Mouse (Mus musculus) CH12.LX (cell line): ENCODE measurements around the gene Rab37. TPM values are rescaled to one million over a fixed set of nuclear protein-coding genes. Genes with fewer than 3 reads are reported as not detected.
A peak's percentile ranks its signal among the peaks of the same experiment; 100 is the strongest.

Source experiments
- DNase-seq: peaks from one replicate; pipeline ENCODE4 v3.0.0-alpha.2; 2013; ENCODE audit errors: extremely low read depth
- H3K27ac ChIP-seq: 2 replicates; pipeline ENCODE4 v1.5.1; 2012; ENCODE audit warnings: low read depth, mild to moderate bottlenecking, control low read depth, moderate library complexity; ENCODE audit not compliant: insufficient read depth
- H3K27me3 ChIP-seq: replicated peaks from 2 replicates; pipeline ENCODE3; 2012; ENCODE audit warnings: inconsistent platforms
- H3K36me3 ChIP-seq, 2 experiments: replicated peaks in 1 of 2; 2 replicates each; pipeline versions ENCODE3 to v1.6.1; 2012; ENCODE audit warnings: inconsistent platforms in 1 of 2, low read length in 1 of 2, mild to moderate bottlenecking in 1 of 2, mixed read lengths in 1 of 2, moderate library complexity in 1 of 2; ENCODE audit not compliant: control insufficient read depth in 1 of 2, insufficient read depth in 1 of 2
- H3K4me1 ChIP-seq, 2 experiments: 2 replicates each; pipeline ENCODE4 v1.6.1; 2012; ENCODE audit warnings: inconsistent platforms in 1 of 2, moderate library complexity in 1 of 2; ENCODE audit not compliant: insufficient read depth in 2 of 2, control insufficient read depth in 1 of 2
- H3K4me2 ChIP-seq: 2 replicates; pipeline ENCODE4 v1.6.1; 2012; ENCODE audit warnings: low read depth, mild to moderate bottlenecking, control low read depth; ENCODE audit not compliant: poor library complexity, insufficient read depth, severe bottlenecking
- H3K4me3 ChIP-seq, 3 experiments: fragments of 150-350 bp in 1 of 3; sonication (generic) in 1 of 3; replicated peaks in 1 of 3; 2 replicates each; pipeline versions ENCODE3 to v1.5.1; 2011 to 2012; ENCODE audit warnings: low read depth in 2 of 3, low read length in 2 of 3, mild to moderate bottlenecking in 2 of 3, moderate library complexity in 2 of 3, control low read depth in 1 of 3, improper control_type of control experiment in 1 of 3, inconsistent platforms in 1 of 3, mixed read lengths in 1 of 3; ENCODE audit not compliant: poor library complexity in 1 of 3
- H3K79me2 ChIP-seq: replicated peaks from 2 replicates; pipeline ENCODE4 v1.6.1; 2012; ENCODE audit warnings: mild to moderate bottlenecking, moderate library complexity; ENCODE audit not compliant: control insufficient read depth, poor library complexity, insufficient read depth, severe bottlenecking; ENCODE audit errors: extremely low read depth
- H3K9ac ChIP-seq: 2 replicates; pipeline ENCODE4 v1.6.1; 2012; ENCODE audit warnings: low read depth, mild to moderate bottlenecking, control low read depth, moderate library complexity; ENCODE audit not compliant: insufficient read depth
- H3K9me3 ChIP-seq: replicated peaks from 2 replicates; pipeline ENCODE3; 2012; ENCODE audit warnings: low read length, inconsistent platforms, mixed read lengths
- BHLHE40 ChIP-seq: IDR thresholded peaks from 2 replicates; pipeline ENCODE4 v1.6.1; 2011; ENCODE audit warnings: mild to moderate bottlenecking, low read depth, low read length, improper control_type of control experiment
- CHD1 ChIP-seq: IDR thresholded peaks from 2 replicates; pipeline ENCODE4 v1.6.1; 2012; ENCODE audit warnings: low read depth, low read length, improper control_type of control experiment, inconsistent platforms
- CTCF ChIP-seq, 2 experiments: IDR thresholded peaks in 1 of 2; conservative IDR thresholded peaks in 1 of 2; 2 replicates each; pipeline ENCODE4 v1.5.1; 2011 to 2012; ENCODE audit warnings: low read depth in 2 of 2, low read length in 2 of 2, improper control_type of control experiment in 1 of 2, inconsistent platforms in 1 of 2, mild to moderate bottlenecking in 1 of 2, moderate library complexity in 1 of 2
- E2F4 ChIP-seq: IDR thresholded peaks from 2 replicates; pipeline ENCODE4 v1.6.1; 2011; ENCODE audit warnings: low read depth, low read length, improper control_type of control experiment; ENCODE audit not compliant: insufficient replicate concordance
- ELF1 ChIP-seq: IDR thresholded peaks from 2 replicates; pipeline ENCODE4 v1.6.1; 2014; ENCODE audit warnings: low read depth, mild to moderate bottlenecking, inconsistent platforms, low read length, improper control_type of control experiment
- EP300 ChIP-seq: IDR thresholded peaks from 2 replicates; pipeline ENCODE4 v1.6.1; 2011; ENCODE audit warnings: low read length, improper control_type of control experiment
- ETS1 ChIP-seq: conservative IDR thresholded peaks from 2 replicates; pipeline ENCODE4 v1.6.1; 2012; ENCODE audit warnings: low read depth, mild to moderate bottlenecking, inconsistent platforms, low read length, improper control_type of control experiment, moderate library complexity
- IRF4 ChIP-seq: IDR thresholded peaks from 2 replicates; pipeline ENCODE4 v1.6.1; 2014; ENCODE audit warnings: low read depth, mild to moderate bottlenecking, inconsistent platforms, low read length, improper control_type of control experiment
- KAT2A ChIP-seq: IDR thresholded peaks from 2 replicates; pipeline ENCODE4 v1.6.1; 2012; ENCODE audit warnings: low read length, improper control_type of control experiment, inconsistent platforms; ENCODE audit not compliant: insufficient replicate concordance
- MEF2A ChIP-seq: IDR thresholded peaks from 2 replicates; pipeline ENCODE4 v1.6.1; 2014; ENCODE audit warnings: low read depth, mild to moderate bottlenecking, inconsistent platforms, low read length, improper control_type of control experiment, borderline replicate concordance
- MXI1 ChIP-seq: IDR thresholded peaks from 2 replicates; pipeline ENCODE4 v1.6.1; 2011; ENCODE audit warnings: mild to moderate bottlenecking, low read depth, low read length, improper control_type of control experiment
- MYC ChIP-seq: IDR thresholded peaks from 2 replicates; pipeline ENCODE4 v1.6.1; 2011; ENCODE audit warnings: low read depth, mild to moderate bottlenecking, improper control_type of control experiment, low read length
- NELFE ChIP-seq: IDR thresholded peaks from 2 replicates; pipeline ENCODE4 v1.6.1; 2011; ENCODE audit warnings: low read depth, low read length, improper control_type of control experiment
- NRF1 ChIP-seq: IDR thresholded peaks from 2 replicates; pipeline ENCODE4 v1.6.1; 2014; ENCODE audit warnings: low read depth, mild to moderate bottlenecking, inconsistent platforms, low read length, improper control_type of control experiment, moderate library complexity
- PAX5 ChIP-seq: IDR thresholded peaks from 2 replicates; pipeline ENCODE4 v1.6.1; 2012; ENCODE audit warnings: low read length, inconsistent platforms, mixed read lengths
- POLR2A ChIP-seq: IDR thresholded peaks from 2 replicates; pipeline ENCODE4 v1.6.1; 2011; ENCODE audit warnings: low read depth, mild to moderate bottlenecking, improper control_type of control experiment, low read length
- POLR2AphosphoS2 ChIP-seq: IDR thresholded peaks from 2 replicates; pipeline ENCODE4 v1.6.1; 2011; ENCODE audit warnings: low read depth, low read length, improper control_type of control experiment
- RAD21 ChIP-seq: IDR thresholded peaks from 2 replicates; pipeline ENCODE4 v1.6.1; 2011; ENCODE audit warnings: low read depth, mild to moderate bottlenecking, low read length, improper control_type of control experiment, moderate library complexity
- RCOR1 ChIP-seq: conservative IDR thresholded peaks from 2 replicates; pipeline ENCODE4 v1.6.1; 2012; ENCODE audit warnings: low read depth, mild to moderate bottlenecking, inconsistent platforms, low read length, improper control_type of control experiment
- SMC3 ChIP-seq: IDR thresholded peaks from 2 replicates; pipeline ENCODE4 v1.6.1; 2011; ENCODE audit warnings: low read depth, low read length, improper control_type of control experiment
- TBP ChIP-seq: conservative IDR thresholded peaks from 2 replicates; pipeline ENCODE4 v1.6.1; 2011; ENCODE audit warnings: low read depth, low read length, improper control_type of control experiment
- USF1 ChIP-seq: IDR thresholded peaks from 2 replicates; pipeline ENCODE4 v1.6.1; 2014; ENCODE audit warnings: low read depth, mild to moderate bottlenecking, inconsistent platforms, low read length, improper control_type of control experiment
- ZC3H11A ChIP-seq: IDR thresholded peaks from 2 replicates; pipeline ENCODE4 v1.6.1; 2012; ENCODE audit warnings: low read depth, mild to moderate bottlenecking, inconsistent platforms, low read length, improper control_type of control experiment
- ZMIZ1 ChIP-seq: IDR thresholded peaks from 2 replicates; pipeline ENCODE4 v1.6.1; 2012; ENCODE audit warnings: low read depth, mild to moderate bottlenecking, inconsistent platforms, low read length, improper control_type of control experiment
- ZNF384 ChIP-seq: IDR thresholded peaks from 2 replicates; pipeline ENCODE4 v1.6.1; 2012; ENCODE audit warnings: low read depth, low read length, improper control_type of control experiment, inconsistent platforms
- dilution Hi-C: fragments of 300-500 bp; cut with MboI; formaldehyde crosslinking; loops from 2 replicates; pipeline ENCODE4 v1.14.3; 2020; ENCODE audit warnings: low sequenced_read_pairs; ENCODE audit not compliant: extremely low pct_unique_long_range_greater_than_20kb, extremely low pct_ligation_motif_present
- in situ Hi-C: fragments of 300-500 bp; cut with MboI; formaldehyde crosslinking; loops from 3 replicates; pipeline ENCODE4 v1.14.3; 2019; ENCODE audit warnings: low sequenced_read_pairs, low pct_ligation_motif_present, low pct_unique_long_range_greater_than_20kb, mixed read lengths
- polyA plus RNA-seq: library from polyadenylated mRNA; unstranded; fragments of >175 nt; gene quantifications from 2 replicates; pipeline ENCODE4 v1.2.1, GENCODE M21; 2012; ENCODE audit warnings: low read depth; ENCODE audit not compliant: insufficient read length
- total RNA-seq, 2 experiments: library from RNA; depleted of rRNA; stranded (reverse); fragments of 300-350 nt in 1 of 2; fragments of >200 nt in 1 of 2; gene quantifications; 2 replicates each; pipeline ENCODE4 v1.2.3; 2012 to 2014

Gene Rab37
- total and polyA plus RNA-seq, 3 experiments: 2.0 to 3.6 (median 2.3) TPM

GRCm38 (mm10) chr11:115078680-115079079, 12.6 kb upstream of the Rab37 start:
- H3K9ac ChIP-seq: no peak overlapping the region
- dilution Hi-C loops: no loop called here
- no peak overlapping the region for H3K4me3 ChIP-seq
- DNase-seq: no peak
- H3K9me3 ChIP-seq: peaks cover 6% of the 10 kb centered on the region
- no peak overlapping the region for H3K4me2 ChIP-seq
- H3K36me3 ChIP-seq: no peaks in the 10 kb centered on the region
- no peak for TF ChIP-seq NRF1
- TF ChIP-seq ETS1: no peak
- TF ChIP-seq RAD21: no peak
- no peak for TF ChIP-seq MEF2A
- no peak for TF ChIP-seq CTCF (conservative IDR thresholded peaks at IDR 0.05 in 1 of 2, IDR thresholded peaks at IDR 0.05 in 1 of 2; ENCODE audit: low read depth in 2 of 2, low read length in 2 of 2)
- no peak for TF ChIP-seq KAT2A
- no peak for TF ChIP-seq BHLHE40
- TF ChIP-seq TBP: no peak
- TF ChIP-seq E2F4: no peak
- peaks cover 33% of the 10 kb centered on the region for H3K27me3 ChIP-seq
- in situ Hi-C loops: no loop called here
- H3K4me1 ChIP-seq: peaks cover 12 to 13% of the 10 kb centered on the region in 2 experiments; a peak in 3 of 4 replicates
- H3K79me2 ChIP-seq: no peaks in the 10 kb centered on the region
- no peak overlapping the region for H3K27ac ChIP-seq

GRCm38 (mm10) chr11:115080886-115081285, 10.3 kb upstream of the Rab37 start:
- in situ Hi-C loops: loop anchor here (5.0 kb wide), 1 partner anchor 76 kb away; no protein-coding TSS in a partner anchor
- Histone ChIP-seq H3K36me3 (no peaks in the 10 kb centered on the region), H3K79me2 (no peaks in the 10 kb centered on the region), H3K9me3 (no peaks in the 10 kb centered on the region), H3K27ac (no peak overlapping the region), H3K9ac (no peak overlapping the region), H3K27me3 (peaks cover 11% of the 10 kb centered on the region), H3K4me3 (no peak overlapping the region), H3K4me2 (no peak overlapping the region), H3K4me1 (peaks cover 10 to 11% of the 10 kb centered on the region in 2 experiments)
- DNase-seq: peak; percentile 84
- dilution Hi-C loops: no loop called here
- TF ChIP-seq CTCF (conservative IDR thresholded peaks at IDR 0.05 in 1 of 2, IDR thresholded peaks at IDR 0.05 in 1 of 2; ENCODE audit: low read depth in 2 of 2, low read length in 2 of 2) (peak; percentile 97 to 99), ELF1 (no peak), POLR2A (no peak), IRF4 (peak; percentile 58; the same call in 1 of the 2 replicates), ZC3H11A (peak; percentile 88), CHD1 (no peak), RAD21 (peak; percentile 95), PAX5 (no peak), MXI1 (no peak), USF1 (no peak), ZMIZ1 (no peak), MYC (peak; percentile 47; the same call in 1 of the 2 replicates), EP300 (no peak), NELFE (peak; percentile 43; the same call in 1 of the 2 replicates), NRF1 (no peak), E2F4 (no peak), POLR2AphosphoS2 (no peak), ZNF384 (no peak), RCOR1 (no peak), SMC3 (peak; percentile 98)
